Mouse (Mus musculus) heart, postnatal 0 days (tissue): ENCODE measurements around the gene Mob4. TPM values are rescaled to one million over a fixed set of nuclear protein-coding genes. Genes with fewer than 3 reads are reported as not detected.
A peak's percentile ranks its signal among the peaks of the same experiment; 100 is the strongest.

ENCODE experiments used
- ATAC-seq: fragments of 200-750 bp; cut with Nextera tagmentation; 2 replicates; pipeline ENCODE4 v1.8.0; 2017; ENCODE audit warnings: low read depth, moderate number of reproducible peaks, moderate library complexity; ENCODE audit not compliant: insufficient read depth
- DNase-seq: peaks from one replicate; pipeline ENCODE4 v3.0.0-alpha.2; 2016; ENCODE audit warnings: low spot score
- H3K27ac ChIP-seq: fragments of 300-500 bp; sonication (generic); 2 replicates; pipeline ENCODE4 v1.5.1; 2014; ENCODE audit warnings: low read depth, mild to moderate bottlenecking
- H3K27me3 ChIP-seq: fragments of 300-500 bp; sonication (generic); 2 replicates; pipeline ENCODE4 v1.6.1; 2014; ENCODE audit warnings: low read length, mixed read lengths; ENCODE audit not compliant: control insufficient read depth, insufficient read depth
- H3K36me3 ChIP-seq: fragments of 300-500 bp; sonication (generic); replicated peaks from 2 replicates; pipeline ENCODE4 v1.6.1; 2014; ENCODE audit warnings: low read length, mixed read lengths; ENCODE audit not compliant: control insufficient read depth, insufficient read depth
- H3K4me1 ChIP-seq: fragments of 300-500 bp; sonication (generic); 2 replicates; pipeline ENCODE4 v1.6.1; 2014; ENCODE audit warnings: antibody characterized with exemption; ENCODE audit not compliant: control insufficient read depth, insufficient read depth
- H3K4me2 ChIP-seq: fragments of 300-500 bp; sonication (generic); 2 replicates; pipeline ENCODE4 v1.6.1; 2014; ENCODE audit warnings: low read depth, mild to moderate bottlenecking, low read length, moderate library complexity
- H3K4me3 ChIP-seq: fragments of 300-500 bp; sonication (generic); 2 replicates; pipeline ENCODE4 v1.5.1; 2014; ENCODE audit warnings: low read depth, low read length
- H3K9ac ChIP-seq: fragments of 300-500 bp; sonication (generic); replicated peaks from 2 replicates; pipeline ENCODE4 v1.6.1; 2014; ENCODE audit warnings: low read depth, low read length, mixed read lengths
- H3K9me3 ChIP-seq: fragments of 300-500 bp; sonication (generic); replicated peaks from 2 replicates; pipeline ENCODE4 v1.6.1; 2016; ENCODE audit warnings: low read length; ENCODE audit not compliant: control insufficient read depth
- CTCF ChIP-seq: IDR thresholded peaks from 2 replicates; pipeline ENCODE4 v1.5.1; 2016; ENCODE audit warnings: antibody characterized with exemption, control low read depth, low read depth
- EP300 ChIP-seq: IDR thresholded peaks from 2 replicates; pipeline ENCODE4 v1.6.1; 2016; ENCODE audit warnings: antibody characterized with exemption, low read depth
- WGBS: fragments of 180-500 bp; shearing (Covaris S2); extraction: QIAGEN DNeasy Blood & Tissue Kit; methylation state at CpG from one replicate; pipeline ENCODE4 v1.1.7; 2014; 5-methylcytosine and 5-hydroxymethylcytosine counted together
- polyA plus RNA-seq: library from polyadenylated mRNA; unstranded; fragments of >200 nt; fragmentation: Nextera tagmentation; extraction: Ambion mirVana; gene quantifications from 2 replicates; pipeline ENCODE4 v1.2.1, GENCODE M21; 2015
- total RNA-seq: library from RNA; depleted of rRNA; stranded (reverse); fragments of >200 nt; gene quantifications from 2 replicates; pipeline ENCODE4 v1.2.3, GENCODE M21; 2014; ENCODE audit warnings: low replicate concordance

The Mob4 gene
- total and polyA plus RNA-seq, 2 experiments from 2014 or later: 59.2 to 98.1 TPM

DNA sequence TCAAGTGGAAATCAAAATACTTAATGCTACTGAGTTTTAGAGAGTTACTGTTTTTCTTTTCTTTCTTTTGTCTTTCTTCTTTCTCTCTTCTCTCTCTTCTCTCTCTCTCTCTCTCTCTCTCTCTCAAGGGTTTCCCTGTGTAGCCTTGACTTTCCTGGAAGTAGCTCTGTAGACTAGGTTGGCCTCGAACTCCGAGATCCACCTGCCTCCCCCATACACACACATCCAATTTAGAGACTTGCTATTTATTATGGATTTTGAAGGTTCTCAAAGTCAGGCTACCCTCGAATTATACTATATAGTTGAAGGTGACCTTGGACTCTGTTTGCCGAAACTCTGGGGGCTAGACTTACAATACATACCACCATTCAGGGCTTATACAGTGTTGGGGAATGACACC is 1.3 kb downstream of the Mob4 start:
- DNase-seq (no peak), ATAC-seq (no peak)
- Histone ChIP-seq H3K9me3 (no peaks in the 10 kb centered on the region), H3K4me1 (peaks cover 8% of the 10 kb centered on the region), H3K4me3 (peak overlapping the region; percentile 80), H3K27me3 (no peaks in the 10 kb centered on the region), H3K4me2 (peak overlapping the region; percentile 72), H3K27ac (0 out of 2 replicates have a peak overlapping the region, but pooled peaks have one; percentile 12), H3K9ac (peak overlapping the region; percentile 95; the same call in 1 of the 2 replicates), H3K36me3 (no peaks in the 10 kb centered on the region)
- TF ChIP-seq CTCF (no peak), EP300 (no peak)
- whole genome bisulfite sequencing: 35% methylated on average over 4 of the region's 4 CpGs

DNA sequence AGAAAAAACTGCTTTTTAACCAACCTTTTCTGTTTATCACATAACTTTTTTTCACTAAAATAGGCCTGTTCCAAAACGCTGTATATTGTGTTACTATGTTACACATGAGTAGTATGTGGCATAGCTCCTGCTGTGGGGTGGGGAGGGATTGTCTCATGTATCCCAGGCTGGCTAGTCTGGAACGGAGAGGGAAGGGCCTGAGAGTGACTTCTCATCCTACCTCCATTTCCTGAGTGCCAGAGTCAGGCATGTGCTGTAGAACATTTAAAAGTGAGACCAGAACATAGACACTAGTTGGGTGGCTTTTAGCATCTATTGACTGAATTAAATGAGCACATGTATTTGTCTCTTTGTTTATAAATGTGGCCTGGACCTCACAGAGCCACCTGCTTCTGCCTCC is 2.1 kb downstream of the Mob4 start:
- Histone ChIP-seq H3K4me1 (peaks cover 8% of the 10 kb centered on the region), H3K4me3 (no peak overlapping the region), H3K27ac (no peak overlapping the region), H3K9me3 (no peaks in the 10 kb centered on the region), H3K4me2 (no peak overlapping the region), H3K27me3 (no peaks in the 10 kb centered on the region), H3K36me3 (peaks cover 4% of the 10 kb centered on the region), H3K9ac (no peak overlapping the region)
- 52% methylated on average over 2 of the region's 2 CpGs for WGBS
- DNase-seq: no peak
- no peak for ATAC-seq
- TF ChIP-seq EP300 (no peak), CTCF (no peak)

DNA sequence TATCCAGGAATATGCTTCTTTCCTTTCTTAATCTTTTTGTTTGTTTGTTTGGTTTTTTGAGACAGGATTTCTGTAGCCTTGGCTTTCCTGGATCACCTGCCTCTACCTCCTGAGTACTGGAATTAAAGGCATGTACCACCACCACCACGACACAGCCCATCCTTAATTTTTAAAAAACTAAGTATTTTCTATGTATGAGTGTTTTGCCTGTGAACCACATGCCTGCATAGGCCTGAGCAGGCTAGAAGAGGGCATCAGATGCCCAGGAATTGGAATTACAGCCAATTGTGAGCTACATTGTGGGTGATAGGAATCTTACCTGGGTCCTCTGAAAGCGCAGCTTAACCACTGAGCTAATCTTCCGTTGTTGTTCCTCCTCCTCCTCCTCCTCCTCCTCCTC is 3.3 kb downstream of the Mob4 start:
- peaks cover 8% of the 10 kb centered on the region for H3K4me1 ChIP-seq
- ATAC-seq (no peak), DNase-seq (no peak)
- H3K27me3 ChIP-seq: no peaks in the 10 kb centered on the region
- H3K9ac ChIP-seq: no peak overlapping the region
- no peak overlapping the region for H3K27ac ChIP-seq
- H3K36me3 ChIP-seq: peaks cover 9% of the 10 kb centered on the region
- H3K9me3 ChIP-seq: no peaks in the 10 kb centered on the region
- 85% methylated on average over 3 of the region's 3 CpGs for WGBS
- no peak overlapping the region for H3K4me3 ChIP-seq
- no peak for TF ChIP-seq CTCF
- TF ChIP-seq EP300: no peak
- no peak overlapping the region for H3K4me2 ChIP-seq

DNA sequence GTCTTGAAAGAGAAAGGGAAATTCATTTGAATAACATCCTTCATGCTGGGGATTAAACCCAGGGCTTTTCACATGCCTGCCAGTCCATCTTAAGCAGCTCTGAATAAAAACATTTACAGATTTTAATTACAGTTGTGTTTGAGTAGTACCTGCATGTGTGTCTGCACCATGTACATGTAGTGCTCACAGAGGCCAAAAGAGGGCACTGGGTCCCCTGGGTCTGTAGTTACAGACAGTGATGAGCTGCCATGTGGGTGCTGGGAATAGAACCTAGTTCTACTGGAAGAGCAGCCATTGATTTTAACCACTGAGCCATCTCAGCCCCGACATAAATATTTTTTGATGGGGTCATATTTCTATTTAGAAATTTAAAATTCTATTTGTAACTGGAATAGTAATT is 4.8 kb downstream of the Mob4 start:
- Histone ChIP-seq H3K36me3 (peaks cover 20% of the 10 kb centered on the region), H3K4me3 (no peak overlapping the region), H3K9ac (no peak overlapping the region), H3K27me3 (no peaks in the 10 kb centered on the region), H3K4me2 (no peak overlapping the region), H3K27ac (no peak overlapping the region), H3K9me3 (no peaks in the 10 kb centered on the region), H3K4me1 (peaks cover 8% of the 10 kb centered on the region)
- no peak for TF ChIP-seq CTCF
- 98% methylated on average over 1 of the region's 1 CpGs for WGBS
- no peak for DNase-seq
- ATAC-seq: no peak

DNA sequence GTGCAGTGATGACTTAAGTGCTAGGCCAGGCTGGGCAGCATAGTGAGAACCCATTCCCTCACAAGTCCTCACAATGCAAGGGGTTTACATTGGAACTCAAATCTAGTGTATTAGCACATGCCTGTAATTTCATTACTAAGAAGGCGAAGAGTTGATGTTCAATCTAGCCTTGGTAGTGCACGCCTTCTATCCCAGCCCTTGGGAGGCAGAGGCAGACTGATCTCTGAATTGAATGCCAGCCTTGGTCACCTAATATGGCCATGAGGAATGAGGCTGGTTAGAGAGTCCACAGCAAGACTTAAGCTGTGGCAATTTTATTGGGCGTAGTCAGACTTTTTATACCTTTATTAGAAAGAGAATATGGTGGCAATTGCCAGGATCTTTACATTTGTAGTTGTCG is 13.3 kb downstream of the Mob4 start:
- no peak for ATAC-seq

DNA sequence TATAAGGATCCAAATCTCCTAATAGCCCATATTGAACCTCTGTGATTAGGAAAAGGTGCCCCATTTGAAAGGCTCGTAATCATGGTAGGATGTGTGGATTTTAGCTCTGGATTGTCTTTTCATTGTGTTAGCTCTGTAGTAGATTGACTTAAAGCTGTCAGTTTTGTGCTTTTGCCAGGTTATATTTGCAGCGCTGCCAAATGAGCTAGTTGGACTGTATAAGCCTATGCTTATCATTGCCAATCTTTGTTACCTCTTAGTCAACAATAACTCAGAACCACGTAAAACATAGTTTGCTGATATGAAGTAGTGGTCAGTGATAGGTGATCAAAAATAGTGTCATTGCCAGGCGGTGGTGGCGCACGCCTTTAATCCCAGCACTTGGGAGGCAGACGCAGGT is 14.5 kb downstream of the Mob4 start:
- WGBS: 74% methylated on average over 7 of the region's 7 CpGs

More for the DNA sequence above, 13.3 kb downstream of the Mob4 start:
- WGBS: 94% methylated on average over 4 of the region's 4 CpGs
- TF ChIP-seq CTCF: no peak
- TF ChIP-seq EP300: no peak
- H3K9me3 ChIP-seq: no peaks in the 10 kb centered on the region
- no peak overlapping the region for H3K27ac ChIP-seq
- H3K27me3 ChIP-seq: no peaks in the 10 kb centered on the region
- H3K4me2 ChIP-seq: no peak overlapping the region
- no peak for DNase-seq
- peaks cover 36% of the 10 kb centered on the region for H3K36me3 ChIP-seq
- no peak overlapping the region for H3K9ac ChIP-seq
- no peaks in the 10 kb centered on the region for H3K4me1 ChIP-seq
- H3K4me3 ChIP-seq: no peak overlapping the region

More for the DNA sequence above, 14.5 kb downstream of the Mob4 start:
- TF ChIP-seq CTCF (no peak), EP300 (no peak)
- no peaks in the 10 kb centered on the region for H3K4me1 ChIP-seq
- H3K4me3 ChIP-seq: no peak overlapping the region
- no peak for DNase-seq
- H3K36me3 ChIP-seq: peaks cover 39% of the 10 kb centered on the region
- no peaks in the 10 kb centered on the region for H3K27me3 ChIP-seq
- H3K9me3 ChIP-seq: no peaks in the 10 kb centered on the region
- no peak overlapping the region for H3K9ac ChIP-seq
- H3K4me2 ChIP-seq: no peak overlapping the region
- no peak for ATAC-seq
- no peak overlapping the region for H3K27ac ChIP-seq
